Mouse (Mus musculus): Measurements from ENCODE around the gene Hpgd.

Gene Hpgd

GRCm38 (mm10) chr8:56327709-56328108, 33.3 kb downstream of the Hpgd start:
- no peak for DNase-seq (ENCODE audit: low read depth)

DNA sequence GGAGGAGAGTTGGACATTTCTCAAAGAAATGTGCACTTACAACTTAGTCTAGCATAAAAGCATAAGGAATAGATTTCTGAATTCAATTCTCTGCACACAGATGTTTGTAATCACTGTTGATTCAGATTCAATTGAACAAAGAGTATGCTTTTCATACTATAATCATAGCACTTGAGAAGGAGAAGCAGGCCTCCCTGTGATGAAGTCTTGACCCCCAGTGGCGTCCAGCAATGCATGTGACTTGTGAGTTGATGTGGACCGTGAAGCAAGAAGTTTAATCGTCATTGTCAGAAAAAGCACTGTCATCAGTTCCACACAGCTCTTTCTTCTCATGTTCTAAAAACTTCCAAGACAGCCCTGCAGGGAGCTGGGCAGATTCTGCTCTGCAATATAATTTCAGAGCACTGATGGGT, 33.8 kb downstream of the Hpgd start:
- peak; percentile 27 for DNase-seq (ENCODE audit: low read depth)

GRCm38 (mm10) chr8:56335390-56336000, 41.1 kb downstream of the Hpgd start:
- DNase-seq (ENCODE audit: low read depth): no peak

DNA sequence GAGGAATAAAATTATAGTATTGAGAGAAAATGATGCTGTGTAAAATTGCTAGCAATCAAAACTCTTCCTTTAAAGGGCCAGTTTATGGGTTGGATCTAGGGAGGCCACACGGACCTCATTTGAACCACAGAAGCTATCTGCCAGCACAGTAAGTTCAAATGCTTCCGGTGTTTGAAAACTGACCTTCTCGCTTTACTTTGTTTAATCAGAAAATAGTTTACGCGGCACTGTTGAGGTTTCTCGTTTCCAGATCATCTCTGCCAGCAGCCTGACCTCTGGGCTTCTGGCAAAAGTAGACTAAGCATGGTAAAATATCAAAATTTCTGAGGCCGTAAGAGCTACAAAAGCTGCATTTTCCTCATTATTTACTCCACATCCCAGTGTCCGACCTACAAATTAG, 42.4 kb downstream of the Hpgd start:
- DNase-seq (ENCODE audit: low read depth): no peak

- DNase-seq (ENCODE audit: low read depth): peak; percentile 49
These were observed 49.1 kb downstream of the Hpgd start for GRCm38 (mm10) chr8:56343505-56343904.

DNA sequence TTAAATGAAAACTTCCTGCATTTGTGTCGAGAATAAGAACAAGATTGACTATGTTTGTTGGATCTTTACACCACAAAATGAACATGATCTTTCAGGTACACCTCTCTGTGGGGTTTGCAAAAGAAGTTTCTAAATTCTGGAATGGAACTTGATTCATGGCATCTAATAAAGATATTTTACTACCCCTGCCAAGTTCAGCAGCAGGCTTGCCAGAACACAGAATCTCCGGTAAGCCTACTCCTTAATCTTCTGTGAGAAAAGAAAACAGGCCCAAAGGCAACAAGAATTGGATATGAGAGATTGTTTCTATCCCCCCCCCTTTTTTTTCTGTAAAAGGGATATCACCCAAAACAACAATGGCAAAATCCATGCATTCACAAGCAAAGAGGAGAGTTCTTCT, 49.6 kb downstream of the Hpgd start:
- DNase-seq (ENCODE audit: low read depth): peak; percentile 64

GRCm38 (mm10) chr8:56344359-56344758, 50.0 kb downstream of the Hpgd start:
- no peak for DNase-seq (ENCODE audit: low read depth)

DNA sequence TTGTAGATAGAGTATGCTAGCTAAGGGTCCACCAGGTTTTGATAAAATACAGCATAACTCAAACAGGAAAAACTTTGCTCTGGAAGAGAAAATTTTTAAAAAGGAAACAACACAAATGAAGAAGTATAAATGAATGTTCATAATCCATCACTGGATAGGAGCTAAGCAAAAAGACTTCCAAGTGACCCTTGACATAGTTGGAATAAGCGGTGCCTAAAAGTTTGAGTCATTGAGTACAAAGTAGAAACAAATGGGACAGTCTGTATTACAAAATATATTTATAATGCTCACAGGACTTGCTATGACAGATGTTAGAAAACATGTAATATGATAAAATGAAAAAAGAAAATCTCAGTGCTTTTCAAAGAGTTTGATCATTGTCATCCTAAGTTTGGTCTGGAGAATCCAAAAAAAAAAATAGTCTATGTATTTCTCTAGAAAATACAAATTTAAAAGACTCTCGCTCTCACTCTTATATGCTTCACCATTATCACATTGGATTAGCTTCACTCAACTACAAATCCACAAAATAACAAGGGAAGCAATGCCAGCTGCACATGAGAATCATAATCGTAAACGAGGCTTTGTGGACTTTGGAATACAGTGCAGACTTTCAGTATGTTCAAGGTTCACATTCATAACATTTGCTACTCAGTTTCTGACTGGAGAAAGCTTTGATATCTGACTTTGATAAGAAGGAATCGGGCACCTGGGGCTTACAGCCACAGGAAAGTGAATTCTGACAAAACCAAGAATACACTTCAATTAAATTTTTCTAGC, 51.4 kb downstream of the Hpgd start:
- DNase-seq (ENCODE audit: low read depth): peak; percentile 41

- no peak for DNase-seq (ENCODE audit: low read depth)
These were observed 68.8 kb downstream of the Hpgd start for GRCm38 (mm10) chr8:56363180-56363579.

Measured in NIH3T3 (cell line).